Mouse (Mus musculus) lung, embryonic 14.5 days (tissue): ENCODE results near the gene Dffa. TPM values are rescaled to one million over a fixed set of nuclear protein-coding genes. Genes with fewer than 3 reads are reported as not detected.

Experiments
- ATAC-seq: fragments of 200-750 bp; cut with Nextera tagmentation; 2 replicates; pipeline ENCODE4 v1.8.0; 2017; ENCODE audit warnings: mild to moderate bottlenecking, moderate TSS enrichment, moderate library complexity; ENCODE audit not compliant: insufficient read depth
- DNase-seq: peaks from one replicate; pipeline ENCODE4 v3.0.0-alpha.2; 2015
- H3K27ac ChIP-seq: fragments of 300-500 bp; sonication (generic); 2 replicates; pipeline ENCODE4 v1.5.1; 2014; ENCODE audit warnings: low read depth, mild to moderate bottlenecking, moderate library complexity
- H3K27me3 ChIP-seq: fragments of 300-500 bp; sonication (generic); 2 replicates; pipeline ENCODE4 v1.6.1; 2014; ENCODE audit warnings: low read length, control low read depth; ENCODE audit not compliant: insufficient read depth
- H3K36me3 ChIP-seq: fragments of 300-500 bp; sonication (generic); 2 replicates; pipeline ENCODE4 v1.6.1; 2014; ENCODE audit warnings: control low read depth; ENCODE audit not compliant: insufficient read depth
- H3K4me1 ChIP-seq: fragments of 300-500 bp; sonication (generic); 2 replicates; pipeline ENCODE4 v1.6.1; 2014; ENCODE audit warnings: antibody characterized with exemption, control low read depth; ENCODE audit not compliant: insufficient read depth
- H3K4me2 ChIP-seq: fragments of 300-500 bp; sonication (generic); 2 replicates; pipeline ENCODE4 v1.6.1; 2014; ENCODE audit warnings: mild to moderate bottlenecking
- H3K4me3 ChIP-seq: fragments of 300-500 bp; sonication (generic); 2 replicates; pipeline ENCODE4 v1.5.1; 2014; ENCODE audit warnings: low read depth, low read length
- H3K9ac ChIP-seq: fragments of 300-500 bp; sonication (generic); 2 replicates; pipeline ENCODE4 v1.6.1; 2014
- H3K9me3 ChIP-seq: fragments of 300-500 bp; sonication (generic); 2 replicates; pipeline ENCODE4 v1.6.1; 2016; ENCODE audit warnings: low read depth, low read length, control low read depth
- CTCF ChIP-seq: IDR thresholded peaks from 2 replicates; pipeline ENCODE4 v1.5.1; 2016; ENCODE audit warnings: antibody characterized with exemption, low read depth
- WGBS: fragments of 180-500 bp; shearing (Covaris S2); extraction: QIAGEN DNeasy Blood & Tissue Kit; methylation state at CpG from one replicate; pipeline ENCODE4 v1.1.7; 2014; 5-methylcytosine and 5-hydroxymethylcytosine counted together
- polyA plus RNA-seq: library from polyadenylated mRNA; unstranded; fragments of >200 nt; fragmentation: Nextera tagmentation; extraction: Ambion mirVana; gene quantifications from 2 replicates; pipeline ENCODE4 v1.2.1, GENCODE M21; 2014

Gene Dffa
- polyA plus RNA-seq, 1 experiment from 2014 or later: 29.7 TPM

GRCm38 (mm10) chr4:149148084-149148483 lies 44.1 kb downstream of the Dffa start:
- Histone ChIP-seq H3K4me1 (no peaks in the 10 kb centered on the region), H3K9ac (no peak overlapping the region), H3K36me3 (peaks cover 39% of the 10 kb centered on the region), H3K9me3 (no peaks in the 10 kb centered on the region), H3K4me3 (no peak overlapping the region), H3K27me3 (no peaks in the 10 kb centered on the region), H3K27ac (no peak overlapping the region), H3K4me2 (no peak overlapping the region)
- no peak for DNase-seq
- no peak for TF ChIP-seq CTCF
- WGBS: 68% methylated on average over 4 of the region's 4 CpGs
- no peak for ATAC-seq

DNA sequence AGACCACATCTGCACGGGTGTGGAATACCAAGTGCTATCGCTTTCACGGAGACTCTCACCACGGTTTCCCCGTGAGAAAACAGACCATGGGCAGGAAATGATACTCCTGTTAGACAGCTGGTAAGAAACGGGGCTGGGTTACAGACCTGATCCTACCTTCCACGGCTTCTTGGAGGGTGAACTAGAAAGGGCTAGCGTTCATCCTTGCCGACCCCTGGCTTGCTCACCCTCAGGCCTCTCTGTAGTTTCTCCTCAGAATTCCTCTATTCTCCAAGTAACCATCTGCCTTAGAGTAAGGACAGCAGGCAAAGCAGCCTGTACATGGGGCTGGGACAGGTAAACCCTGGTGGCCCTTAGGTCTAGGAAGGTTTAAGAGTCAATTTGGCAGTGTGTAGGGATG lies 45.2 kb downstream of the Dffa start:
- no peak overlapping the region for H3K9ac ChIP-seq
- H3K27ac ChIP-seq: peak overlapping the region; percentile 8; the same call in 1 of the 2 replicates
- WGBS: 75% methylated on average over 9 of the region's 9 CpGs
- no peak overlapping the region for H3K4me3 ChIP-seq
- no peaks in the 10 kb centered on the region for H3K27me3 ChIP-seq
- DNase-seq (no peak), ATAC-seq (no peak)
- H3K4me1 ChIP-seq: no peaks in the 10 kb centered on the region
- no peak overlapping the region for H3K4me2 ChIP-seq
- TF ChIP-seq CTCF: no peak
- peaks cover 51% of the 10 kb centered on the region for H3K36me3 ChIP-seq
- H3K9me3 ChIP-seq: no peaks in the 10 kb centered on the region

DNA sequence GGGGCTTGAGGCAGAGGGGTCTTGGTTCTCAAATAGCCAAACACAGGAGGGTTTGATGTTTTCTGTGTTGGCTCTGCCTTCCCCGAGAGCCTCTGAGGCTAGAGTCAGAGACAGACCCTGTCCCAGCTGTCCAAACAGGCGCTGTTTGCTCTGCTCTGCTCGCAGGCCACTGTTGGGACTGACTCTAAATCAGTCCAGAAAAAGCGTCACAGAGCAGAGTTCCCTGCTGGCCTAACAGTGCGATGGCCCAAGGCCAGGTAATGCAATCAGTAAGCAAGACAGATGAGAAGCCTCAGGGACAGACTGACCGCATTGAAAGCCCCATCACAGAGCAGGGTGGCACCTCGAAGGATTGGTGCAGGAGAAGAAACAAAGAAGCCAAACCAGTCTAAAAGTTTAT lies 45.7 kb downstream of the Dffa start:
- peak overlapping the region; percentile 8; the same call in 1 of the 2 replicates for H3K27ac ChIP-seq
- no peak for DNase-seq
- WGBS: 53% methylated on average over 7 of the region's 7 CpGs
- no peak for ATAC-seq
- no peak overlapping the region for H3K4me3 ChIP-seq
- TF ChIP-seq CTCF: no peak
- H3K36me3 ChIP-seq: peaks cover 55% of the 10 kb centered on the region
- no peak overlapping the region for H3K4me2 ChIP-seq
- H3K4me1 ChIP-seq: no peaks in the 10 kb centered on the region
- H3K27me3 ChIP-seq: no peaks in the 10 kb centered on the region
- H3K9me3 ChIP-seq: no peaks in the 10 kb centered on the region
- no peak overlapping the region for H3K9ac ChIP-seq

- H3K4me3 ChIP-seq: no peak overlapping the region
- no peak overlapping the region for H3K9ac ChIP-seq
- DNase-seq (no peak), ATAC-seq (no peak)
- H3K4me1 ChIP-seq: no peaks in the 10 kb centered on the region
- H3K4me2 ChIP-seq: no peak overlapping the region
- peaks cover 61% of the 10 kb centered on the region for H3K36me3 ChIP-seq
- no peak overlapping the region for H3K27ac ChIP-seq
- WGBS: 76% methylated on average over 11 of the region's 11 CpGs
- no peaks in the 10 kb centered on the region for H3K9me3 ChIP-seq
- TF ChIP-seq CTCF: no peak
- no peaks in the 10 kb centered on the region for H3K27me3 ChIP-seq
Measured at GRCm38 (mm10) chr4:149150256-149150655, 46.3 kb downstream of the Dffa start.

DNA sequence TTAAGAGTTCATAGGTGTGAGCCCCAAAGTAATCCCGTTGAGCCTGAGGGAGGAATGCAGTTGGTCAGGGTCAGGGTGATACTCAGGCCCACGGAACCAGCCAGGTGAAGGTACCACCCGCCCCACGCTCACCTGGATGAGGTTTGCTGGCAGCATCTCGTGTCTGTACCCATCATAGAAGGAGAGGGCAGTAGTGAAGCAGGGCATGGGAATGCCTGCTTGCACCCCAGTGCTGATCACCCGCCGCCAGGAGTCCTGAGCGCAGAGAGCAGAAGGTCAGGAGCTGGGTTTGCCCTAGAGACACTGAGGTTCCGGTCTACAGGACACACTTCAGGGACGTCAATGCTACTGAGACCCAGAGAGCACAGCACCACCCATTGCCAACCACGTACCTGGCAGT lies 46.8 kb downstream of the Dffa start:
- 91% methylated on average over 11 of the region's 11 CpGs for WGBS
- no peak overlapping the region for H3K4me3 ChIP-seq

DNA sequence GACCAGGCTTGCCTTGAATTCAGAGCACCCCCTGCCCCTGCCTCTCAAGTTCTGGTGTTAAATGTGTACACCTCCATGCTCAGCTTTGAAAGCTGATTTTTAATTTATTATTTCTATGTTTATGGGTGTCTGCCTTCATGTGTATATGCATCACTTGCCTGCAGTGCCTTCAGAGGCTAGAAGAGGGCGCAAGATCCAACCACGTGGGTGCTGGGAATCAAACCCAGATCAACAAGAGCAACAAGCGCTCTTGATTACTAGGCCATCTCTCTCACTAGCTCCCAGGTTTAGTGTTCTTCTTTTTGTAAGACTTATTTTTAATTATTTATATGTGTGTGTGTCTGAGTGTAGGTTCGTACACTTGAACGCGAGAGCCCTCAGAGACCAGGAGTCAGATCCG lies 50.9 kb downstream of the Dffa start:
- no peak overlapping the region for H3K4me2 ChIP-seq
- no peak overlapping the region for H3K27ac ChIP-seq
- H3K9ac ChIP-seq: no peak overlapping the region
- H3K4me3 ChIP-seq: no peak overlapping the region
- H3K9me3 ChIP-seq: no peaks in the 10 kb centered on the region
- TF ChIP-seq CTCF: no peak
- WGBS: 98% methylated on average over 7 of the region's 7 CpGs
- peaks cover 98% of the 10 kb centered on the region for H3K36me3 ChIP-seq
- ATAC-seq: no peak
- H3K27me3 ChIP-seq: no peaks in the 10 kb centered on the region
- no peaks in the 10 kb centered on the region for H3K4me1 ChIP-seq
- no peak for DNase-seq

More for the DNA sequence above, 46.8 kb downstream of the Dffa start:
- Histone ChIP-seq H3K27ac (no peak overlapping the region), H3K27me3 (no peaks in the 10 kb centered on the region), H3K4me2 (no peak overlapping the region), H3K36me3 (peaks cover 66% of the 10 kb centered on the region), H3K9me3 (no peaks in the 10 kb centered on the region), H3K9ac (no peak overlapping the region), H3K4me1 (no peaks in the 10 kb centered on the region)
- DNase-seq: no peak
- ATAC-seq: no peak
- TF ChIP-seq CTCF: no peak

DNA sequence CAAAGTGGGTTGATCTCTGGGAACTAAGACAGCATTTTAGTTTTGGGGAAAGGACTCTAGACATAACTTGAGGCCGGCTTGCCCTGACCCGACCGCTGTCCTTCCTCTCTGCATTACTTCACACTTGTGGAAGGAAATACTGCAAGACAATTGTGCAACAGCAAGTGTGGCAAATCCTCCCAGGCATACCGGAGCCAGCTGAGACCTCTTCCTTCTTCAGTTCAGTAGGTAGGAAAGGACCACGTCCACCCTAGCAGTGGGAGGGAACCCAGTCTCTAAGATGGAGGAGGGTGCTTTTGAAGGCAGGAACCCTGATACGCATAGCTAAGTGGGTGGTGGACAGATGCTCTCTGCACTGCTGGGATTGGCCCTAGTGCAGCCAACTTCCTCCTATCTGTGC lies 51.8 kb downstream of the Dffa start:
- DNase-seq: no peak
- H3K27ac ChIP-seq: no peak overlapping the region
- no peak overlapping the region for H3K4me3 ChIP-seq
- no peak for ATAC-seq
- WGBS: 88% methylated on average over 6 of the region's 6 CpGs
- no peak for TF ChIP-seq CTCF
- H3K4me2 ChIP-seq: no peak overlapping the region
- H3K36me3 ChIP-seq: peaks cover 98% of the 10 kb centered on the region
- H3K27me3 ChIP-seq: no peaks in the 10 kb centered on the region
- H3K9ac ChIP-seq: no peak overlapping the region
- H3K4me1 ChIP-seq: no peaks in the 10 kb centered on the region
- H3K9me3 ChIP-seq: no peaks in the 10 kb centered on the region

DNA sequence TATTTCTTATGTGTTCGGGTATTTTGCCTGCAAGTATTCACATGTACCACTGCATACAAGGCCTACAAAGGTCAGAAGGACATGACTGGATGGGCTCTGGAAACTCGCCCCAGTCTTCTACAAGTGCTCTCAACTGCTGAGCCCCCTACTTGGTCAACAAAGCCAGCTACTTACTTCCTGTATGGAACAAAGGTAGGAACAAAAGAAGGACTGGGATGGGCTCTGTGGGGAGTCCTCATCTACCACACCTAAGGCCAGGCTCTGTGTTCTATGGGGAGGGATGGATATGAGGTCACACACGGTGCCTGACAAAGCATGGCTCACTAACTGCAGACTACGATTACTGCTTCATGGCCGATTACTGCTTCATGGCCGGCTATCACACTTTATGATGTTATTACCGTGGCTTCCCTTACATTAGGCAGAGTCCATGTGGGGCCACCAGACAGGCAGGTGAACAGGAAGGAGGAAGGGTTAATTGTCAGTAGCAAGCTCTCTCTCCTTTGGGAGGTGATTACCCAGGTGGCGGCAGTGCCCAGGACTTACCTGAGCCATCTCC lies 53.5 kb downstream of the Dffa start:
- 87% methylated on average over 8 of the region's 8 CpGs for WGBS

More for the DNA sequence above, 53.5 kb downstream of the Dffa start:
- H3K27ac ChIP-seq: no peak overlapping the region
- H3K4me1 ChIP-seq: no peaks in the 10 kb centered on the region
- no peak for ATAC-seq
- no peak overlapping the region for H3K9ac ChIP-seq
- H3K9me3 ChIP-seq: no peaks in the 10 kb centered on the region
- DNase-seq: no peak
- H3K27me3 ChIP-seq: no peaks in the 10 kb centered on the region
- no peak for TF ChIP-seq CTCF
- no peak overlapping the region for H3K4me3 ChIP-seq
- H3K36me3 ChIP-seq: peaks cover 97% of the 10 kb centered on the region
- no peak overlapping the region for H3K4me2 ChIP-seq
